Mouse (Mus musculus) kidney, embryonic 16.5 days (tissue): Measurements from ENCODE around the gene Gm45140. TPM values are rescaled to one million over a fixed set of nuclear protein-coding genes. Genes with fewer than 3 reads are reported as not detected.

Experiments
- polyA plus RNA-seq: library from polyadenylated mRNA; unstranded; fragments of >200 nt; fragmentation: Nextera tagmentation; extraction: Ambion mirVana; gene quantifications from 2 replicates; pipeline ENCODE4 v1.2.1, GENCODE M21; 2015

Gm45140 gene
- polyA plus RNA-seq, 1 experiment from 2014 or later: 2.7 TPM

Other genes starting within 250 kb of the Gm45140 start
- gene Prokr1, start 245.1 kb downstream of the Gm45140 start, polyA plus RNA-seq: 5.0 and 5.1 TPM in 2 replicates
- 18.1 and 18.7 TPM in 2 replicates for gene Aplf, start 163.6 kb downstream of the Gm45140 start, polyA plus RNA-seq
- gene Efcc1, start 104.9 kb downstream of the Gm45140 start, polyA plus RNA-seq: 1.4 and 2.0 TPM in 2 replicates
- gene Gp9, start 57.7 kb downstream of the Gm45140 start, polyA plus RNA-seq: 1.0 and 1.6 TPM in 2 replicates
- gene Rab43, start 23.6 kb downstream of the Gm45140 start, polyA plus RNA-seq: 10.9 and 14.7 TPM in 2 replicates
- 41.3 and 49.3 TPM in 2 replicates for gene Isy1, start 3.0 kb upstream of the Gm45140 start, polyA plus RNA-seq
- gene Cnbp, start 15.3 kb upstream of the Gm45140 start, polyA plus RNA-seq: 1,037 and 1,064 TPM in 2 replicates
- 190 TPM in 2 replicates for gene Copg1, start 52.0 kb upstream of the Gm45140 start, polyA plus RNA-seq
- 62.5 and 67.1 TPM in 2 replicates for gene Hmces, start 78.1 kb upstream of the Gm45140 start, polyA plus RNA-seq
- 12.6 and 13.3 TPM in 2 replicates for gene H1fx, start 145.8 kb upstream of the Gm45140 start, polyA plus RNA-seq
- 259 and 261 TPM in 2 replicates for gene Rab7, start 209.5 kb upstream of the Gm45140 start, polyA plus RNA-seq
- 457 and 473 TPM in 2 replicates for gene Rpn1, start 248.7 kb upstream of the Gm45140 start, polyA plus RNA-seq